Mouse (Mus musculus) lung, embryonic 15.5 days (tissue): ENCODE measurements around the gene Cdh23. TPM values are rescaled to one million over a fixed set of nuclear protein-coding genes. Genes with fewer than 3 reads are reported as not detected.
"Not testable (repeated sequence)": the region's sequence is repeated elsewhere in the genome, so short reads cannot be mapped to it uniquely, and the experiment has no call there.

Experiments used
- ATAC-seq: fragments of 200-750 bp; cut with Nextera tagmentation; 2 replicates; pipeline ENCODE4 v1.8.0; 2017; ENCODE audit warnings: moderate number of reproducible peaks, borderline replicate concordance; ENCODE audit not compliant: low FRiP score, low TSS enrichment; ENCODE audit errors: extremely low read depth
- H3K27ac ChIP-seq: fragments of 300-500 bp; sonication (generic); 2 replicates; pipeline ENCODE4 v1.5.1; 2015; ENCODE audit warnings: moderate library complexity, mild to moderate bottlenecking, inconsistent platforms
- H3K27me3 ChIP-seq: fragments of 300-500 bp; sonication (generic); 2 replicates; pipeline ENCODE4 v1.6.1; 2015; ENCODE audit warnings: inconsistent platforms
- H3K36me3 ChIP-seq: fragments of 300-500 bp; sonication (generic); 2 replicates; pipeline ENCODE4 v1.6.1; 2015; ENCODE audit warnings: inconsistent platforms
- H3K4me1 ChIP-seq: fragments of 300-500 bp; sonication (generic); 2 replicates; pipeline ENCODE4 v1.6.1; 2015; ENCODE audit warnings: inconsistent platforms
- H3K4me2 ChIP-seq: fragments of 300-500 bp; sonication (generic); 2 replicates; pipeline ENCODE4 v1.6.1; 2015; ENCODE audit warnings: inconsistent platforms, mild to moderate bottlenecking, moderate library complexity
- H3K4me3 ChIP-seq: fragments of 300-500 bp; sonication (generic); 2 replicates; pipeline ENCODE4 v1.5.1; 2015; ENCODE audit warnings: mild to moderate bottlenecking, inconsistent platforms
- H3K9ac ChIP-seq: fragments of 300-500 bp; sonication (generic); 2 replicates; pipeline ENCODE4 v1.6.1; 2015; ENCODE audit warnings: inconsistent platforms
- H3K9me3 ChIP-seq: fragments of 300-500 bp; sonication (generic); 2 replicates; pipeline ENCODE4 v1.6.1; 2016; ENCODE audit warnings: inconsistent platforms
- WGBS: fragments of 180-500 bp; shearing (Covaris S2); methylation state at CpG from one replicate; pipeline ENCODE4 v1.1.7; 2015; 5-methylcytosine and 5-hydroxymethylcytosine counted together
- polyA plus RNA-seq: library from polyadenylated mRNA; unstranded; fragments of >200 nt; fragmentation: Nextera tagmentation; extraction: Ambion mirVana; gene quantifications from 2 replicates; pipeline ENCODE4 v1.2.1, GENCODE M21; 2015

The Cdh23 gene
- polyA plus RNA-seq = 0.68 and 0.69 TPM in 2 replicates

DNA sequence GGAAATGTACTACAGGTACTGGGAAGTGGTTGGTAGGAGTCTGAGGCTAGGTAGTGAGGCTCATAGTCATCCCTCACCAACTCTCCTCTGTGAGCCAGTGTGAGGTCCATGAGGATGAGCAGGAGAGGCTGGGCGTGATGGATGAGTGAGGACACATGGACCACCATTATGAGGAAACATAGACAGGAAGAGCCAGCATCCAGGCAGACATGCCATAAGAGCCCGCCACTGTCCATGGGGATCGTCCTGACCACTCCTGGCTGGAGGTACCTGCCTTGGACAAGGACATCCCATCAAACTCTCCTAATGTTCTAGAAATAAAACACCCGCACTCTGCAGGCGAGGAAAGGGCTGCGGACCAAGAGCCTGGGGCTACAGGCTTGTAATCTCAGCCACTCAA, at the start of gene Cdh23:
Gene Cdh23, minus strand, starts transcription at position 101 of the 400 bp plus-strand sequence.
- WGBS = 79% methylated on average over 6 of the region's 6 CpGs
- Histone ChIP-seq H3K9me3 (no peaks in the 10 kb centered on the region), H3K4me3 (no peak within 1 kb of the TSS), H3K9ac (no peak within 1 kb of the TSS), H3K4me1 (no peaks in the 10 kb centered on the region), H3K27me3 (0 out of 2 replicates have a peak, but pooled peaks cover 7% of the 10 kb centered on the region), H3K36me3 (no peaks in the 10 kb centered on the region), H3K4me2 (no peak within 1 kb of the TSS), H3K27ac (no peak within 1 kb of the TSS)
- no peak for ATAC-seq

DNA sequence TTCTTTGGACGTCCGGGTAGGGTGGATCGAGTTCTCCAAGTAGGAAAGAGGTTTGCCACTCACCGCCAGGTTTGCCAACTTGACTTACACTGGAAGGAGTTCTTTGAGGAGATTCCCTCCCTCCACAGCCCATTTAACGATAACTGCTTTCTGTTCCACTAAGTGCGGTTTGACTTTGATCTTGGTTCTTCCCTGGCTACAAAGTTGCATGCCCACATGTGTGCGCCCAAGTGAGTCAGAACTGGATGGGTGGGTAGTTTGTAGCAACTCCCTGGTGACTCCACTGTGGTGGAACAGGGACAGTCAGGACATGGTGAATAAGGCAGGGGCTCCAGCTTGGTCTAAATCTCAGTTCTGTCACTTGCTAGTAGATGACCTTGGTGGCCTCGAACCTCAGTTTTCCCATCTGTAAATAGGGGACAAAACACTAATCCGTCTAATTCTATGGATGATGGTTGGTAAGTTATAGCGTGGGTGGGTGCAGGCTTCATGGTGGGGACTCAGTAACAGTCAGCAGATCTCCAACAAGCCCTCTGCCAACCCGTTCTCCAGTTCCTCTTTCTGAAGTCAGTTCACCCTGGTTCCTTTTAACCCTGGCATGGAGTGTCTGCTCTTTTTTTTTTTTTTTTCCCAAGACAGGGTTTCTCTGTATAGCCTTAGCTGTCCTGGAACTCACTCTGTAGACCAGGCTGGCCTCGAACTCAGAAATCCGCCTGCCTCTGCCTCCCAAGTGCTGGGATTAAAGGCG, 48.4 kb upstream of the Cdh23 start:
- H3K27me3 ChIP-seq = no peaks in the 10 kb centered on the region
- no peaks in the 10 kb centered on the region for H3K36me3 ChIP-seq
- H3K9me3 ChIP-seq = no peaks in the 10 kb centered on the region
- no peak overlapping the region for H3K4me3 ChIP-seq
- no peak overlapping the region for H3K9ac ChIP-seq
- WGBS = 86% methylated on average over 14 of the region's 14 CpGs
- H3K4me1 ChIP-seq = no peaks in the 10 kb centered on the region
- no peak for ATAC-seq
- H3K4me2 ChIP-seq = no peak overlapping the region
- H3K27ac ChIP-seq = no peak overlapping the region

DNA sequence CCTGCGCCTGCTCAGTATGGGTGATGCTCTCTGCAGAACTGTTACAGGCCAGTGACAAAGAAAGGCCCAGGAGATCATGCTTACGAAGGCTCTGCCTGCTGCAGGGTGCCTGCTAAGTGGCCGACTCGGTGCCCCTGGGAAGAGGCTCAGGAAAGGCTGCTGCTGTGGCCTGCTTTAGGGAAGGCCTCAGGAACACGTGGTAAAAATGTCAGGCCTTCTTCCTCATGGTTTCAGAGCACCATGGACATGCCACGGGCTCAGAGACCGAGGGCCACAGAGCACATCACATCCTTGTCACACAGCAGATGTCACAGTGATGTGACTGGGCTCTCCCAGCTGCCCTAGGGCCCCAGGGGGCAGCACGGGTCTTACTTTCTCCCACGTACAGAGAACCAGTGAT, 47.4 kb upstream of the Cdh23 start:
- Histone ChIP-seq H3K4me3 (no peak overlapping the region), H3K27ac (no peak overlapping the region), H3K9ac (no peak overlapping the region), H3K36me3 (no peaks in the 10 kb centered on the region), H3K4me2 (no peak overlapping the region), H3K9me3 (no peaks in the 10 kb centered on the region), H3K27me3 (no peaks in the 10 kb centered on the region), H3K4me1 (no peaks in the 10 kb centered on the region)
- no peak for ATAC-seq
- 56% methylated on average over 9 of the region's 9 CpGs for WGBS

DNA sequence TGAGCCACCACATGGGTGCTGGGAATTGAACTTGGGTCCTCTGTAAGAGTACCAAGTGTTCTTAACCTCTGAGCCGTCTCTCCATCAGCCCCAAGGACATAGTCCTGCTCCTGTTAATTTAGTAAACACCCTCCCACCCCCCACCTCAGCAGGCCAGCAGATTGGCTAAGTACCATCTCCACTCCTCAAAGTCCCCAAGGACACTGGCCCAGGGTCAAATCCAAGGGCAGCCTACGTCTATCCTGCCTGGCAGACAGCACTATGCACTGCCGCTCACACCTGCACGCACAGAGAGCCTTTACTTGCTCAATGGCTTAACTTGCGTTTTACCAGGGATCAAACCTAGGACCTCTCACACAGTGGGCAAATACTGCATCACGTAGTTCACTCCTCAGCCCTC, 46.7 kb upstream of the Cdh23 start:
- no peaks in the 10 kb centered on the region for H3K9me3 ChIP-seq
- H3K4me2 ChIP-seq = no peak overlapping the region
- H3K4me3 ChIP-seq = no peak overlapping the region
- no peak for ATAC-seq
- 83% methylated on average over 6 of the region's 6 CpGs for WGBS
- H3K9ac ChIP-seq = no peak overlapping the region
- no peaks in the 10 kb centered on the region for H3K27me3 ChIP-seq
- H3K4me1 ChIP-seq = no peaks in the 10 kb centered on the region
- H3K27ac ChIP-seq = no peak overlapping the region
- H3K36me3 ChIP-seq = no peaks in the 10 kb centered on the region

DNA sequence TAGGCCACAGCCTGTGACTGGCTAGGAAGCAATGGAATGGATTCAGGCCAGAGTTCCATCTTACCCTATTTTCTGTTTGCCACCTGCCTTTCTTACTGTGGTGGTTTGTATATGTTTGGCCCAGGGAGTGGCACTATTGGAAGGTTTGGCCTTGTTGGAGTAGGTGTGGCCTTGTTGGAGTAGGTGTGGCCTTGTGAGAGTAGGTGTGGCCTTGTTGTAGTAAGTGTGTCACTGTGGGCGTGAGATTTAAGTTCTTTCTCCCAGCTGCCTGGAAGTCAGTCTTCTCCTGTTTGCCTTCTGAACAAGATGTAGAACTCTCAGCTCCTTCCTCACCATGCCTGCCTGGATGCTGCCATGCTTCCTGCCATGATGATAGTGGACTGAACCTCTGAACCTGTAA, 46.0 kb upstream of the Cdh23 start:
- ATAC-seq, H3K4me2 ChIP-seq, H3K4me1 ChIP-seq, H3K36me3 ChIP-seq, H3K4me3 ChIP-seq, H3K27me3 ChIP-seq, H3K27ac ChIP-seq, H3K9ac ChIP-seq, H3K9me3 ChIP-seq: not testable (repeated sequence)
- 76% methylated on average over 1 of the region's 1 CpGs for WGBS

DNA sequence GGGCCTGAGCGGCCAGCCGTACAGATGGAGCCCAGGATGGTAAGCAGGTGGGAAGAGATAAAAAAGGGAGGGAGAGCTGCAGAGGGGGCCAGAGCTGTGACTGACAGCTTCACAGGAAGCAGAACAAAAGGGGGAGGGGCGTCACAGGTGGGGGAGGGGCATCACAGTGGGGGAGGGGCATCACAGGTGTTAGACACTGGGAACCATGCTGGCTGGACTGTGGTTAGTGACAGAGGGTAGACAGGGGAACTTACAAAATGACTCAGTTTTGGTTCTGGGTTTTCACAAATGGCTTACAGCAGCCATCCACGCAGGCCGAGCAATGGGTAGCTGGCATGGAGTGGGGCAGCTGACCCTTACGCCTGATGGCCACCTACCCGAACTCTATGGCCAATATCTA, 45.1 kb upstream of the Cdh23 start:
- ATAC-seq = no peak
- H3K27ac ChIP-seq = no peak overlapping the region
- H3K36me3 ChIP-seq = no peaks in the 10 kb centered on the region
- H3K9me3 ChIP-seq = no peaks in the 10 kb centered on the region
- H3K27me3 ChIP-seq = no peaks in the 10 kb centered on the region
- no peak overlapping the region for H3K4me2 ChIP-seq
- H3K4me3 ChIP-seq = no peak overlapping the region
- H3K4me1 ChIP-seq = no peaks in the 10 kb centered on the region
- no peak overlapping the region for H3K9ac ChIP-seq
- WGBS = 81% methylated on average over 7 of the region's 7 CpGs

DNA sequence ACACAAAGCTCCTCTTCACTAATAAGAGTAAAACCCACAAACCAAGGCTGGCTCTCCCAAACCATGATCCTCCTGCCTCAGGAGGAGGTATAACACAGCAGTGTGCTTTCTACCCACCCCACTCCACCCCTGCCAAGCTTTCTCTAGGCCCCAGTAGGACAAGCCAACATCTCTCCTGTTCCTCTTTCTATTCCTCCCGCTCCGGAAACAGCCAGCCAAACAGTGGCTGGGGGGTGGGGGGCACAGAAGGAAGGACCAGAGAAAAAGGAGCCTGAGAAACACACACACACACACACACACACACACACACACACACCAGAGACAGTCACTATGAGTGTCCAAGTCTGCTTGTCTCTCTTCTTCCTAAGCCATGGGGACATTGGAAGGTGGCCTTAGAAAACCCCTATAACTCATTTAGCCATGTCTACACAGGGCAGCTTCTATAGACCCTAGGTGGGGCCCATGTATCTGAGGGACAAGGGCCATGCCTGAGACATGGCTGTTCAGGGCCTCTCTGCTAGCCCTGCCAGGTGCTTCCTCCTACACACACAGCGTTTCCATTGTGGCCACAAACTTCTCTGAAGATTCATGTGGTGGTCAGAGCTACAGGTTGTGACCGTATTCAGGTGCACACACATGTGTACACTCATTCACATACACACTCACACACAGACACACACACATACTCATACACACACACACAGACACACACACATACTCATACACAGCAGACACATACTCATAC, 43.5 kb upstream of the Cdh23 start:
- no peak for ATAC-seq
- Histone ChIP-seq H3K9ac (no peak overlapping the region), H3K4me2 (no peak overlapping the region), H3K27ac (no peak overlapping the region), H3K36me3 (no peaks in the 10 kb centered on the region), H3K9me3 (no peaks in the 10 kb centered on the region), H3K4me3 (no peak overlapping the region), H3K4me1 (no peaks in the 10 kb centered on the region), H3K27me3 (no peaks in the 10 kb centered on the region)
- WGBS = 82% methylated on average over 4 of the region's 4 CpGs

DNA sequence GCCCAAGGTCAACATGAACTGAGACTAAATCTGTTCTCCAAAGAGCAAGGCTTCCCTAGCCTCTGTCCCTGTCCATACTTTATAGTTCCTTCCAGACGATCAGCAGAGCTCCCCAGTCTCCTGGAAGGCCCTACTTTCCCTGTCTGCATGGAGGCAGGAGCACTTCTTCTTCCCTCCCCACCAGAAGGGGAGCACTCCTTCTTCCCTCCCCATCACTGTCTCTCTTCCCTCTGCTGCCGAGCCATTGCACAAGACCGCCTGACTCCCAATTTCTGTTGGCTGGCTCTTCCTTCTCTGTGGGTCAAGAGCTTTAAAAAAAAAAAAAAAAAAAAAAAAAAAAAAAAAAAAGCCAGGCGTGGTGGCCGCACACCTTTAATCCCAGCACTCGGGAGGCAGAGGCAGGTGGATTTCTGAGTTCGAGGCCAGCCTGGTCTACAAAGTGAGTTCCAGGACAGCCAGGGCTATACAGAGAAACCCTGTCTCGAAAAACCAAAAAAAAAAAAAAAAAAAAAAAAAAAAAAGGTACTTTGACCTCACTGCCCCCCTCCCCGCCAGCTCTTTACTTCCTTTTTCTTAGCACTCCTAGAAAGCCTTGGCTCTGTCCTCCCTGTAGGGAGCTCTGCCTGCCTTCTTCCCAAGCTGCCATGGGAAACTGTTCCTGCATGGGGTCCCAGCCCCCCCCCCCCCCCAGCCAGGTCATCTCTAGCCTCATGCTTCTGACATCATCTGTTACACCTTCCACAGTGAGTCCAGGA, 41.8 kb upstream of the Cdh23 start:
- 68% methylated on average over 8 of the region's 9 CpGs for WGBS
- Histone ChIP-seq H3K4me2 (no peak overlapping the region), H3K36me3 (no peaks in the 10 kb centered on the region), H3K27ac (no peak overlapping the region), H3K27me3 (no peaks in the 10 kb centered on the region), H3K4me1 (no peaks in the 10 kb centered on the region), H3K9me3 (no peaks in the 10 kb centered on the region), H3K4me3 (no peak overlapping the region), H3K9ac (no peak overlapping the region)
- no peak for ATAC-seq

DNA sequence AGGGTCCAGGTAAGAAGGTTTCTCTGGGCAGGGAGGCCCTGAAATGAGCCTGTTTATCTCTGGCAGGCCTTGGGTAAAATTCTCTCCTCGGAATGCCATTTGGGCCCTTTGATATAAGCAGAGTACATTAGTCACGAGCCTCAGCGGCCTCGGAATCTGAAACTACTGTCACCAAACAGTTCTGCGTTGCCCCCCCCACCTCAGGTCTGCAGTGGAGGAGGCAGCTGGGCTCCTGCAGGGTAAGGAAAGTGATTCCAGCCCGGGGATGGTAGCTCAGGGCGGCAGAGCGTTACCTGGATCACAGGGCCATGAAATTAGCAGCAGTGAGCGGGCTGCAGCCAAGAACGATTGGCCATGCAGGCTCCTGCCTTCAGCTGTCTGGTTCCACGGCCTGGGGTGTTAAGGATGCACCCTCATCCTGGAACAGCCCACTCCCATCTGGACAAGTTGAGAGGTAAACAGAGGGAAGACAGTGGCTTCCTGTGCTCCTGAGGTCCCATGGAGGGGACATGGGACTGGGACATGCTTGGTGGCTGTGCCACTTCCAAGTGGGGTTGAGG, 41.0 kb upstream of the Cdh23 start:
- no peak overlapping the region for H3K27ac ChIP-seq
- H3K36me3 ChIP-seq = no peaks in the 10 kb centered on the region
- no peak for ATAC-seq
- H3K4me2 ChIP-seq = no peak overlapping the region
- H3K9ac ChIP-seq = no peak overlapping the region
- H3K4me1 ChIP-seq = no peaks in the 10 kb centered on the region
- no peak overlapping the region for H3K4me3 ChIP-seq
- no peaks in the 10 kb centered on the region for H3K27me3 ChIP-seq
- 76% methylated on average over 11 of the region's 11 CpGs for WGBS
- H3K9me3 ChIP-seq = no peaks in the 10 kb centered on the region

DNA sequence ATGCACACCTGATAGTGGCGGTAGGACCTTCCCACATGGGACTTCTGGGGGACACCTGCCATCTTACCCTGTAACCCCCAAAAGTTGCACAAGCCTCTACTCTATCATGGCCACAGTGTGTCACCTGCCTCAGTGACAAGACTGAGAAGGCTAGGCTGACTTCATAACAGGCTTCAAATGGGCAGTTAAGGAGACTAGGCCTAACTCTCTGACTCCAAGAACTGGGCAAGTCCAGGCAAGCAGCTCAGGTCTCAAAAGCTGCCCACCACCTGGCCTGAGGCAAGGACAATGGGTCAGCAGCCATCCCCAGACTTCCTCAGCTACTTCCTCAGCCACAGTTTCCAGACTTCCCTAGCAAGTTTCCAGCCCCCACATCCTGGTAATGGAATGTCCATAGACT, 39.4 kb upstream of the Cdh23 start:
- Histone ChIP-seq H3K4me1 (no peaks in the 10 kb centered on the region), H3K9ac (no peak overlapping the region), H3K27me3 (no peaks in the 10 kb centered on the region), H3K27ac (no peak overlapping the region), H3K36me3 (no peaks in the 10 kb centered on the region), H3K9me3 (no peaks in the 10 kb centered on the region), H3K4me3 (no peak overlapping the region), H3K4me2 (no peak overlapping the region)
- ATAC-seq = no peak
- WGBS = 100% methylated on average over 1 of the region's 1 CpGs

DNA sequence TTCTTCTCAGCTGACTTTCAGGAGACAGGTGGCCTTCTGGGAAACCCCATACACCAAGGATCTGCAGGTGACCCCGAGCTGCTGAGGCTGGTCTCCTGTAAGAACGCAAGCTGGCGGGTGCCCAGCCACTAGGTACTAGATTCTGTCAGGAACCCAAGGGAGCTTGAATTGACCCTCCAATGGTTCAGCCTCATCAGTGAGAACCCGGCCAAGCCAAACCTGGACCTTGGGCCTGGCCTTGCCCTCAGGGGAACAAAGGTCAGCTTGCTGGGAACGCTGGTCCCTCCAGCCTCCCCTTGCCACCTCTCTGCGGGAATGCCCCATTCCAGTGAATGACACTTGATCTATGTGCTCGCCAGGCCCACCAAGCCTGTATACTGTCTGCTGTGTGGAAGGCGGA, 37.2 kb upstream of the Cdh23 start:
- Histone ChIP-seq H3K36me3 (no peaks in the 10 kb centered on the region), H3K27me3 (no peaks in the 10 kb centered on the region), H3K4me2 (no peak overlapping the region), H3K4me1 (no peaks in the 10 kb centered on the region), H3K9ac (no peak overlapping the region), H3K4me3 (no peak overlapping the region), H3K27ac (no peak overlapping the region), H3K9me3 (no peaks in the 10 kb centered on the region)
- WGBS = 65% methylated on average over 8 of the region's 8 CpGs
- ATAC-seq = no peak
